Mouse (Mus musculus) stomach, postnatal 0 days (tissue): ENCODE measurements around the gene Ahr. TPM values are rescaled to one million over a fixed set of nuclear protein-coding genes. Genes with fewer than 3 reads are reported as not detected.

ENCODE experiments used
- ATAC-seq: fragments of 200-750 bp; cut with Nextera tagmentation; 2 replicates; pipeline ENCODE4 v1.8.0; 2017; ENCODE audit not compliant: low FRiP score, low TSS enrichment
- DNase-seq: peaks from one replicate; pipeline ENCODE4 v3.0.0-alpha.2; 2016; ENCODE audit warnings: low spot score
- H3K27ac ChIP-seq: fragments of 300-500 bp; sonication (generic); replicated peaks from 2 replicates; pipeline ENCODE4 v1.5.1; 2014; ENCODE audit warnings: mild to moderate bottlenecking, control low read depth
- H3K27me3 ChIP-seq: fragments of 300-500 bp; sonication (generic); 2 replicates; pipeline ENCODE4 v1.6.1; 2014; ENCODE audit warnings: low read length; ENCODE audit not compliant: control insufficient read depth, insufficient read depth
- H3K36me3 ChIP-seq: fragments of 300-500 bp; sonication (generic); 2 replicates; pipeline ENCODE4 v1.6.1; 2014; ENCODE audit warnings: low read length, mixed read lengths; ENCODE audit not compliant: control insufficient read depth, insufficient read depth
- H3K4me1 ChIP-seq: fragments of 300-500 bp; sonication (generic); replicated peaks from 2 replicates; pipeline ENCODE4 v1.6.1; 2014; ENCODE audit warnings: antibody characterized with exemption; ENCODE audit not compliant: control insufficient read depth, insufficient read depth
- H3K4me2 ChIP-seq: fragments of 300-500 bp; sonication (generic); replicated peaks from 2 replicates; pipeline ENCODE4 v1.6.1; 2014; ENCODE audit warnings: low read depth, mild to moderate bottlenecking, control low read depth, moderate library complexity
- H3K4me3 ChIP-seq: fragments of 300-500 bp; sonication (generic); 2 replicates; pipeline ENCODE4 v1.5.1; 2014; ENCODE audit warnings: low read depth, low read length, control low read depth
- H3K9ac ChIP-seq: fragments of 300-500 bp; sonication (generic); 2 replicates; pipeline ENCODE4 v1.6.1; 2014; ENCODE audit warnings: mild to moderate bottlenecking, low read length, control low read depth, mixed read lengths
- H3K9me3 ChIP-seq: fragments of 300-500 bp; sonication (generic); 2 replicates; pipeline ENCODE4 v1.6.1; 2016; ENCODE audit warnings: low read length; ENCODE audit not compliant: control insufficient read depth
- CTCF ChIP-seq: IDR thresholded peaks from 2 replicates; pipeline ENCODE4 v1.5.1; 2016; ENCODE audit warnings: antibody characterized with exemption, low read depth, mild to moderate bottlenecking, moderate library complexity
- EP300 ChIP-seq: optimal IDR thresholded peaks from 2 replicates; pipeline ENCODE3; 2016; ENCODE audit warnings: antibody characterized with exemption
- WGBS: fragments of 180-500 bp; shearing (Covaris S2); extraction: QIAGEN DNeasy Blood & Tissue Kit; methylation state at CpG from one replicate; pipeline ENCODE4 v1.1.7; 2014; 5-methylcytosine and 5-hydroxymethylcytosine counted together
- polyA plus RNA-seq: library from polyadenylated mRNA; unstranded; fragments of >200 nt; fragmentation: Nextera tagmentation; extraction: Ambion mirVana; gene quantifications from 2 replicates; pipeline ENCODE4 v1.2.1, GENCODE M21; 2015

Ahr gene
- polyA plus RNA-seq, 1 experiment from 2014 or later: 8.2 TPM

GRCm38 (mm10) chr12:35534114-35534753 is 604 bp downstream of the Ahr start:
- no peak for TF ChIP-seq EP300
- peak; percentile 33; the same call in 1 of the 2 replicates for TF ChIP-seq CTCF
- peak overlapping the region; percentile 96 for H3K27ac ChIP-seq
- H3K4me1 ChIP-seq: no peaks in the 10 kb centered on the region
- H3K27me3 ChIP-seq: no peaks in the 10 kb centered on the region
- peak overlapping the region; percentile 88 for H3K4me2 ChIP-seq
- 1% methylated on average over 36 of the region's 49 CpGs for WGBS
- H3K9ac ChIP-seq: peak overlapping the region; percentile 83
- H3K4me3 ChIP-seq: peak overlapping the region; percentile 87
- no peaks in the 10 kb centered on the region for H3K9me3 ChIP-seq
- DNase-seq: peak; percentile 78
- ATAC-seq: peak; percentile 92
- no peaks in the 10 kb centered on the region for H3K36me3 ChIP-seq

DNA sequence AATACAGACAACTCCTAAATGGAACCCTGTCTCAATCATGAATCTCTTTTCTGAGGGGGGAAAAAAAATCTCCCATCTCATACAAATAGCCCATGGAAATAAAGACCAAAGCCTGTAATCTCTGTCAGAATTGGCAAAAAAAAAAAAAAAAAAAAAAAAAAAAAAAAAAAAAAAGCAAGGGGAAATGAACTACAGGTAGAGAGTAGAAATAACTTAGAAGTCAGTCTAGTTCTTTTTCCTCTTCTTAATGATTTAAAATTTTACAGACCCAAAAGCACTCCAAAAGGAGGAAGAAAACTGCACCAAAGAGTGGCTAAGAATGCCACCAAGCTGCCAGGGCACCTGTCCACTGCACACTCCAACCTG is 1.1 kb downstream of the Ahr start:
- Histone ChIP-seq H3K9ac (peak overlapping the region; percentile 83), H3K4me2 (peak overlapping the region; percentile 88), H3K4me1 (no peaks in the 10 kb centered on the region), H3K27ac (peak overlapping the region; percentile 96), H3K36me3 (no peaks in the 10 kb centered on the region), H3K9me3 (no peaks in the 10 kb centered on the region), H3K4me3 (peak overlapping the region; percentile 87), H3K27me3 (no peaks in the 10 kb centered on the region)
- no peak for ATAC-seq
- no peak for DNase-seq
- TF ChIP-seq CTCF (no peak), EP300 (no peak)

GRCm38 (mm10) chr12:35533133-35533532 is 1.7 kb downstream of the Ahr start:
- Histone ChIP-seq H3K4me3 (peak overlapping the region; percentile 87), H3K27me3 (no peaks in the 10 kb centered on the region), H3K27ac (no peak overlapping the region), H3K9ac (no peak overlapping the region), H3K36me3 (no peaks in the 10 kb centered on the region), H3K9me3 (no peaks in the 10 kb centered on the region), H3K4me1 (no peaks in the 10 kb centered on the region), H3K4me2 (peak overlapping the region; percentile 88)
- 33% methylated on average over 5 of the region's 5 CpGs for WGBS
- no peak for TF ChIP-seq EP300
- no peak for TF ChIP-seq CTCF
- DNase-seq (no peak), ATAC-seq (no peak)

DNA sequence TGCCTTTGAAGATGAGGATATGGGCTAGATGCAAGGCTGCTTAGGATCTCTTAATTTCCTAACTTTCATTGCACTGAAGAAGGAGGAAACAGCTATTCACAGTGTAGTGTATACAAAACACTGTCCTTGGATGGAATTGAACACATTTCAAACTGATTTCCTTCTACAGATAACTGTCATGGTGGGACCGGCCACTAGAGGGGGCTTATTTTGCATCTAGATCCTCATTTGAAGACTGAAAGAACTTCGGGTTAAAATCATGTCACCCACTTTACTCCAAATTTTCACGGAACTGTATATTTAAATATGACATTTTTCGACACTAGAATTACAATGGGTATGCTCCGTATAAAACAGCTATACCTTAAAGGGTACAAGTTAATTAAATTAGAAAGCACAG is 2.7 kb downstream of the Ahr start:
- DNase-seq (peak; percentile 68), ATAC-seq (no peak)
- peak overlapping the region; percentile 87 for H3K4me3 ChIP-seq
- no peaks in the 10 kb centered on the region for H3K36me3 ChIP-seq
- no peak overlapping the region for H3K9ac ChIP-seq
- H3K4me1 ChIP-seq: no peaks in the 10 kb centered on the region
- H3K9me3 ChIP-seq: no peaks in the 10 kb centered on the region
- WGBS: 8% methylated on average over 5 of the region's 5 CpGs
- H3K4me2 ChIP-seq: peak overlapping the region; percentile 88
- TF ChIP-seq CTCF (peak; percentile 81), EP300 (no peak)
- no peak overlapping the region for H3K27ac ChIP-seq
- H3K27me3 ChIP-seq: no peaks in the 10 kb centered on the region

- no peak overlapping the region for H3K27ac ChIP-seq
- no peak overlapping the region for H3K4me3 ChIP-seq
- H3K4me2 ChIP-seq: peak overlapping the region; percentile 27
- no peaks in the 10 kb centered on the region for H3K4me1 ChIP-seq
- no peaks in the 10 kb centered on the region for H3K36me3 ChIP-seq
- H3K9me3 ChIP-seq: no peaks in the 10 kb centered on the region
- H3K27me3 ChIP-seq: no peaks in the 10 kb centered on the region
- H3K9ac ChIP-seq: no peak overlapping the region
- TF ChIP-seq CTCF: no peak
- TF ChIP-seq EP300: no peak
- DNase-seq (no peak), ATAC-seq (no peak)
Observed at GRCm38 (mm10) chr12:35530587-35530986, 4.3 kb downstream of the Ahr start.

- H3K9me3 ChIP-seq: no peaks in the 10 kb centered on the region
- 0 out of 2 replicates have a peak overlapping the region, but pooled peaks have one; percentile 4 for H3K27ac ChIP-seq
- H3K4me3 ChIP-seq: no peak overlapping the region
- no peak overlapping the region for H3K9ac ChIP-seq
- 34% methylated on average over 6 of the region's 6 CpGs for WGBS
- H3K4me2 ChIP-seq: no peak overlapping the region
- TF ChIP-seq CTCF: no peak
- TF ChIP-seq EP300: no peak
- no peaks in the 10 kb centered on the region for H3K36me3 ChIP-seq
- no peaks in the 10 kb centered on the region for H3K27me3 ChIP-seq
- DNase-seq (peak; percentile 21), ATAC-seq (0 out of 2 replicates have a peak, but pooled peaks have one; percentile 29)
- H3K4me1 ChIP-seq: no peaks in the 10 kb centered on the region
Observed at GRCm38 (mm10) chr12:35527429-35527828, 7.4 kb downstream of the Ahr start.
